ENCODE assay signal across 8 mouse cellular contexts in the genomic region with DNA sequence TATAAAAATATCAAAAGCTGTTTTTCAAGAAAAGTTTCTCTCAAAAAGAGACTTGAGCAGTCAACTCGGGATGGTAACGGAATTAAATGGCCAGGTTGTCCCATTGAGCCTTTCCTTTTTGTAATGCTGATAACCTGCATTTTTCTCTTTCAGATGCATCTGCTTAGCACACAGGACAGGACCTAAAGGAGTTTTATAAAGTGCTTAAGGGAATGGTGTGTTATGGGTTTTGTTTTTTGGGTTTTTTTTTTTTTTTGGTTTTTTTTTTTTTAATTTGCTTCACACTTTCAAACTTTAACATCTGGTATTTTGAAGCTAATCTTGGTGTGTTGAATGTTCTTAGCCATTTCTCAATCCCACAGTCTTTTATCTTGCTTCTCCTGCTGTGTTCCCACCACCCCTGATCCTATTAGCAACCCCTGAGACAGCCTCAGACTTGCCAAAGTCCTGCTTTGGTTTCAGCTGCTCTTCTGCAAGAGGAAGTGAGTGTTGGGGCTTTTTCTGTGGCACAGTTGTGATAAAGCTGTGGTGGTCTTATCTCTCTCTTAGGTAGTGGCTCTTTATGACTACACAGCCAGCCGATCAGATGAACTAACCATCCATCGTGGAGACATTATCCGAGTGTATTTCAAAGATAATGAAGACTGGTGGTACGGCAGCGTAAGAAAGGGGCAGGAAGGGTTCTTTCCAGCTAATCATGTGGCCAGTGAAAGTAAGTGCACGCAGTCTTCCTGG.
A peak's percentile ranks its signal among the peaks of the same experiment; 100 is the strongest.
DNase-seq lines count a peak whose midpoint lies in the region; ATAC-seq lines count a peak whose summit lies in the region.

No protein-coding gene starts in this region.

- H3K9me3 ChIP-seq in forebrain, embryonic 11.5 days (ENCODE audit: control insufficient read depth, low read length), result no peaks in the 10 kb centered on the region
- H3K9me3 ChIP-seq in forebrain, embryonic 14.5 days (replicated peaks; ENCODE audit: control insufficient read depth, low read length), result no peaks in the 10 kb centered on the region
- H3K9me3 ChIP-seq in neural tube, embryonic 13.5 days, result no peaks in the 10 kb centered on the region
- no peaks in the 10 kb centered on the region for H3K9me3 ChIP-seq in hindbrain, embryonic 15.5 days

- no peaks in the 10 kb centered on the region for H3K36me3 ChIP-seq in forebrain, embryonic 11.5 days (ENCODE audit: control insufficient read depth, insufficient read depth, low read length)
- H3K36me3 ChIP-seq in forebrain, embryonic 14.5 days (ENCODE audit: control insufficient read depth, insufficient read depth, low read length), result no peaks in the 10 kb centered on the region
- H3K36me3 ChIP-seq in neural tube, embryonic 13.5 days, result peaks cover 16% of the 10 kb centered on the region
- H3K36me3 ChIP-seq in hindbrain, embryonic 15.5 days, result peaks cover 17% of the 10 kb centered on the region

- H3K9ac ChIP-seq in forebrain, embryonic 11.5 days (ENCODE audit: low read length), result no peak overlapping the region
- no peak overlapping the region for H3K9ac ChIP-seq in forebrain, embryonic 14.5 days (ENCODE audit: low read length)
- H3K9ac ChIP-seq in neural tube, embryonic 13.5 days, result no peak overlapping the region
- no peak overlapping the region for H3K9ac ChIP-seq in hindbrain, embryonic 15.5 days

- peaks cover 9% of the 10 kb centered on the region for H3K4me1 ChIP-seq in forebrain, embryonic 11.5 days (replicated peaks; ENCODE audit: control insufficient read depth, insufficient read depth, low read length)
- H3K4me1 ChIP-seq in forebrain, embryonic 14.5 days (ENCODE audit: control insufficient read depth, insufficient read depth, low read length), result peaks cover 5% of the 10 kb centered on the region; the same call in 1 of the 2 replicates
- peaks cover 10% of the 10 kb centered on the region for H3K4me1 ChIP-seq in neural tube, embryonic 13.5 days (replicated peaks)
- H3K4me1 ChIP-seq in hindbrain, embryonic 15.5 days (replicated peaks), result peaks cover 6% of the 10 kb centered on the region

- 0 out of 2 replicates have a peak overlapping the region, but pooled peaks have one; percentile 19 for H3K4me2 ChIP-seq in forebrain, embryonic 11.5 days (ENCODE audit: low read depth, low read length, severe bottlenecking)
- H3K4me2 ChIP-seq in forebrain, embryonic 14.5 days (ENCODE audit: low read length), result no peak overlapping the region
- peak overlapping the region; percentile 25; the same call in 1 of the 2 replicates for H3K4me2 ChIP-seq in neural tube, embryonic 13.5 days
- H3K4me2 ChIP-seq in hindbrain, embryonic 15.5 days, result no peak overlapping the region

- 10% methylated on average over 8 of the region's 8 CpGs for WGBS in forebrain, embryonic 11.5 days
- WGBS in forebrain, embryonic 14.5 days, result 16% methylated on average over 8 of the region's 8 CpGs
- 17% methylated on average over 8 of the region's 8 CpGs for WGBS in neural tube, embryonic 13.5 days
- 24% methylated on average over 8 of the region's 8 CpGs for WGBS in hindbrain, embryonic 15.5 days

- H3K27ac ChIP-seq in forebrain, embryonic 11.5 days (ENCODE audit: low read depth, low read length), result no peak overlapping the region
- H3K27ac ChIP-seq in forebrain, embryonic 14.5 days (ENCODE audit: low read depth, low read length), result no peak overlapping the region
- no peak overlapping the region for H3K27ac ChIP-seq in neural tube, embryonic 13.5 days (replicated peaks)
- H3K27ac ChIP-seq in hindbrain, embryonic 15.5 days (replicated peaks), result no peak overlapping the region

- H3K4me3 ChIP-seq in forebrain, embryonic 11.5 days (ENCODE audit: low read depth, low read length), result no peak overlapping the region
- H3K4me3 ChIP-seq in forebrain, embryonic 14.5 days (ENCODE audit: low read depth, low read length), result no peak overlapping the region
- H3K4me3 ChIP-seq in neural tube, embryonic 13.5 days, result no peak overlapping the region
- H3K4me3 ChIP-seq in hindbrain, embryonic 15.5 days, result no peak overlapping the region

- no peak for ATAC-seq in forebrain, embryonic 11.5 days (replicated peaks; ENCODE audit: low FRiP score)
- ATAC-seq in forebrain, embryonic 14.5 days, result no peak
- no peak for ATAC-seq in neural tube, embryonic 13.5 days (ENCODE audit: low read depth)
- 0 out of 2 replicates have a peak, but pooled peaks have one; percentile 34 for ATAC-seq in hindbrain, embryonic 15.5 days (ENCODE audit: low FRiP score, low read depth)

- DNase-seq in forebrain, embryonic 11.5 days (ENCODE audit: low spot score), result no peak
- DNase-seq in forebrain, embryonic 14.5 days (ENCODE audit: low spot score), result no peak
- no peak for DNase-seq in neural tube, embryonic 10.5 days (ENCODE audit: extremely low spot score, low spot score)
- DNase-seq in natural killer cell, adult 2 months (ENCODE audit: low spot score in 2 of 2), result peak; percentile 23 to 28
- no peak for DNase-seq in adrenal gland, adult 2 months
- no peak for DNase-seq in gastrocnemius, postnatal 4 days (ENCODE audit: low spot score in 2 of 2)

- H3K27me3 ChIP-seq in forebrain, embryonic 11.5 days (ENCODE audit: control insufficient read depth, insufficient read depth, low read length), result no peaks in the 10 kb centered on the region; the same call in 1 of the 2 replicates
- 0 out of 2 replicates have a peak, but pooled peaks cover 3% of the 10 kb centered on the region for H3K27me3 ChIP-seq in forebrain, embryonic 14.5 days (replicated peaks; ENCODE audit: control insufficient read depth, insufficient read depth, low read length)
- peaks cover 10% of the 10 kb centered on the region; the same call in 1 of the 2 replicates for H3K27me3 ChIP-seq in neural tube, embryonic 13.5 days
- H3K27me3 ChIP-seq in hindbrain, embryonic 15.5 days, result no peaks in the 10 kb centered on the region

Comparison
In these comparisons a context has a peak if more than half of its experiments do, and no peak if none do; other contexts are left out.
1. H3K4me2 ChIP-seq: peak in forebrain, embryonic 11.5 days (single experiment) and neural tube, embryonic 13.5 days (single experiment); none in forebrain, embryonic 14.5 days (single experiment) and hindbrain, embryonic 15.5 days (single experiment).
2. DNase-seq: peak in natural killer cell, adult 2 months (2 of 2); none in forebrain, embryonic 11.5 days (single experiment), forebrain, embryonic 14.5 days (single experiment), neural tube, embryonic 10.5 days (single experiment), adrenal gland, adult 2 months (single experiment) and gastrocnemius, postnatal 4 days (0 of 2).